Mouse (Mus musculus): ENCODE results near the gene Atp8b5.

DNA sequence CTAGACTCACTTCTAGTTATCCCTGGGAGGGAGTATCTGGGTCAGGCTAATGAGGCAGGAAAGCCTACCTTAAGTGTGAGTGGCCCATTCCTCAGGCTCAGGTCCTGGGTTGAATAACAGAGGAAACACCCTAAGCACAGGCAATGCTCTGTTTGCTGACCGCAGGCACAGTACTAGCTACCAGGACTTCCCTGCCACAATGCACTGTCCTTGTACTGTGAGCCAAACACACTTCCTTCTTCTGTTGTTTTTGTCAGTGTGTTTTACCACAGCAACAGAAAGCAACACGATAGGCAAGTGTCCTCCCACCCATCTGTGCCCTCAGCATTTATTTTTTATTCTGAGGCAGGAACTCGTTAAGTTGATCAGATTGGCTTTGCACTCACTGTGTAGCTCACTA is 20.3 kb downstream of the Atp8b5 start:
- no peak for TF ChIP-seq POLR2A (IDR thresholded peaks at IDR 0.05; ENCODE audit: low read depth, low read length)
- TF ChIP-seq CTCF (IDR thresholded peaks at IDR 0.05; ENCODE audit: extremely low read depth, insufficient read length, insufficient replicate concordance, low read depth, low read length): no peak
